Mouse (Mus musculus): ENCODE results near the gene Ccdc50. TPM values are rescaled to one million over a fixed set of nuclear protein-coding genes. Genes with fewer than 3 reads are reported as not detected.
A peak's percentile ranks its signal among the peaks of the same experiment; 100 is the strongest.

Ccdc50 gene
- polyA plus RNA-seq (2015; fragmentation: Nextera tagmentation; extraction: Ambion mirVana): 38.2 and 42.8 TPM in 2 replicates

- Histone ChIP-seq H3K4me3 (peak within 1 kb of the TSS; percentile 91), H3K27me3 (no peaks in the 10 kb centered on the region), H3K9ac (peak within 1 kb of the TSS; percentile 97), H3K4me1 (peaks cover 15% of the 10 kb centered on the region), H3K4me2 (peak within 1 kb of the TSS; percentile 58), H3K27ac (peak within 1 kb of the TSS; percentile 96), H3K9me3 (no peaks in the 10 kb centered on the region), H3K36me3 (no peaks in the 10 kb centered on the region)
- ATAC-seq (ENCODE audit: insufficient number of reproducible peaks, low FRiP score, low TSS enrichment, low read depth): peak; percentile 91
- under 1% methylated on average over 67 of the region's 69 CpGs for WGBS
Measured at GRCm38 (mm10) chr16:27388761-27389451, at the start of gene Ccdc50. Gene Ccdc50, plus strand, starts transcription at chr16:27388869.

GRCm38 (mm10) chr16:27347521-27347920 lies 41.1 kb upstream of the Ccdc50 start:
- no peaks in the 10 kb centered on the region for H3K27me3 ChIP-seq
- H3K4me2 ChIP-seq: no peak overlapping the region
- H3K4me3 ChIP-seq: no peak overlapping the region
- no peak for ATAC-seq (ENCODE audit: insufficient number of reproducible peaks, low FRiP score, low TSS enrichment, low read depth)
- H3K36me3 ChIP-seq: no peaks in the 10 kb centered on the region
- H3K9me3 ChIP-seq: no peaks in the 10 kb centered on the region
- H3K9ac ChIP-seq: no peak overlapping the region
- no peaks in the 10 kb centered on the region for H3K4me1 ChIP-seq
- H3K27ac ChIP-seq: no peak overlapping the region
- 58% methylated on average over 3 of the region's 3 CpGs for WGBS

- Histone ChIP-seq H3K9me3 (no peaks in the 10 kb centered on the region), H3K36me3 (no peaks in the 10 kb centered on the region), H3K4me1 (no peaks in the 10 kb centered on the region), H3K9ac (no peak overlapping the region), H3K27ac (no peak overlapping the region), H3K4me2 (no peak overlapping the region), H3K4me3 (no peak overlapping the region), H3K27me3 (no peaks in the 10 kb centered on the region)
- 66% methylated on average over 1 of the region's 1 CpGs for WGBS
- ATAC-seq (ENCODE audit: insufficient number of reproducible peaks, low FRiP score, low TSS enrichment, low read depth): no peak
Measured at GRCm38 (mm10) chr16:27348359-27348758, 40.3 kb upstream of the Ccdc50 start.

GRCm38 (mm10) chr16:27349235-27349634 lies 39.4 kb upstream of the Ccdc50 start:
- WGBS: 90% methylated on average over 2 of the region's 2 CpGs
- Histone ChIP-seq H3K9me3 (no peaks in the 10 kb centered on the region), H3K4me2 (no peak overlapping the region), H3K4me3 (no peak overlapping the region), H3K9ac (no peak overlapping the region), H3K27me3 (no peaks in the 10 kb centered on the region), H3K36me3 (no peaks in the 10 kb centered on the region), H3K27ac (no peak overlapping the region), H3K4me1 (no peaks in the 10 kb centered on the region)
- no peak for ATAC-seq (ENCODE audit: insufficient number of reproducible peaks, low FRiP score, low TSS enrichment, low read depth)

GRCm38 (mm10) chr16:27349878-27350532 lies 38.7 kb upstream of the Ccdc50 start:
- no peak overlapping the region for H3K27ac ChIP-seq
- WGBS: 86% methylated on average over 7 of the region's 7 CpGs
- no peak overlapping the region for H3K4me2 ChIP-seq
- H3K4me1 ChIP-seq: no peaks in the 10 kb centered on the region
- no peaks in the 10 kb centered on the region for H3K36me3 ChIP-seq
- no peaks in the 10 kb centered on the region for H3K9me3 ChIP-seq
- no peaks in the 10 kb centered on the region for H3K27me3 ChIP-seq
- H3K4me3 ChIP-seq: no peak overlapping the region
- ATAC-seq (ENCODE audit: insufficient number of reproducible peaks, low FRiP score, low TSS enrichment, low read depth): no peak
- no peak overlapping the region for H3K9ac ChIP-seq

GRCm38 (mm10) chr16:27354464-27354863 lies 34.2 kb upstream of the Ccdc50 start:
- no peak overlapping the region for H3K4me2 ChIP-seq
- H3K36me3 ChIP-seq: no peaks in the 10 kb centered on the region
- WGBS: 70% methylated on average over 2 of the region's 2 CpGs
- H3K4me3 ChIP-seq: no peak overlapping the region
- H3K27me3 ChIP-seq: no peaks in the 10 kb centered on the region
- no peak for ATAC-seq (ENCODE audit: insufficient number of reproducible peaks, low FRiP score, low TSS enrichment, low read depth)
- no peaks in the 10 kb centered on the region for H3K4me1 ChIP-seq
- no peaks in the 10 kb centered on the region for H3K9me3 ChIP-seq
- no peak overlapping the region for H3K9ac ChIP-seq
- no peak overlapping the region for H3K27ac ChIP-seq

- Histone ChIP-seq H3K9ac (no peak overlapping the region), H3K27ac (no peak overlapping the region), H3K27me3 (no peaks in the 10 kb centered on the region), H3K9me3 (no peaks in the 10 kb centered on the region), H3K36me3 (no peaks in the 10 kb centered on the region), H3K4me1 (no peaks in the 10 kb centered on the region), H3K4me3 (no peak overlapping the region), H3K4me2 (no peak overlapping the region)
- 94% methylated on average over 1 of the region's 1 CpGs for WGBS
- ATAC-seq (ENCODE audit: insufficient number of reproducible peaks, low FRiP score, low TSS enrichment, low read depth): no peak
Measured at GRCm38 (mm10) chr16:27360059-27360458, 28.6 kb upstream of the Ccdc50 start.

GRCm38 (mm10) chr16:27370191-27370590 lies 18.5 kb upstream of the Ccdc50 start, which contains the start of gene Uts2b:
Gene Uts2b, minus strand, starts transcription at chr16:27370239.
- Histone ChIP-seq H3K36me3 (no peaks in the 10 kb centered on the region), H3K4me2 (no peak within 1 kb of the TSS), H3K9ac (no peak within 1 kb of the TSS), H3K27ac (no peak within 1 kb of the TSS), H3K4me1 (no peaks in the 10 kb centered on the region), H3K27me3 (no peaks in the 10 kb centered on the region), H3K4me3 (no peak within 1 kb of the TSS), H3K9me3 (no peaks in the 10 kb centered on the region)
- WGBS: 35% methylated on average over 8 of the region's 8 CpGs
- ATAC-seq (ENCODE audit: insufficient number of reproducible peaks, low FRiP score, low TSS enrichment, low read depth): no peak

- no peaks in the 10 kb centered on the region for H3K27me3 ChIP-seq
- no peak overlapping the region for H3K9ac ChIP-seq
- H3K4me3 ChIP-seq: no peak overlapping the region
- H3K27ac ChIP-seq: no peak overlapping the region
- 37% methylated on average over 2 of the region's 2 CpGs for WGBS
- ATAC-seq (ENCODE audit: insufficient number of reproducible peaks, low FRiP score, low TSS enrichment, low read depth): no peak
- H3K9me3 ChIP-seq: no peaks in the 10 kb centered on the region
- H3K4me2 ChIP-seq: no peak overlapping the region
- H3K36me3 ChIP-seq: no peaks in the 10 kb centered on the region
- H3K4me1 ChIP-seq: no peaks in the 10 kb centered on the region
Measured at GRCm38 (mm10) chr16:27370700-27371099, 18.0 kb upstream of the Ccdc50 start.

- no peaks in the 10 kb centered on the region for H3K9me3 ChIP-seq
- H3K4me1 ChIP-seq: no peaks in the 10 kb centered on the region
- H3K27me3 ChIP-seq: no peaks in the 10 kb centered on the region
- WGBS: 75% methylated on average over 3 of the region's 3 CpGs
- H3K36me3 ChIP-seq: no peaks in the 10 kb centered on the region
- no peak overlapping the region for H3K9ac ChIP-seq
- H3K4me3 ChIP-seq: no peak overlapping the region
- H3K27ac ChIP-seq: no peak overlapping the region
- ATAC-seq (ENCODE audit: insufficient number of reproducible peaks, low FRiP score, low TSS enrichment, low read depth): no peak
- no peak overlapping the region for H3K4me2 ChIP-seq
Measured at GRCm38 (mm10) chr16:27374139-27374538, 14.5 kb upstream of the Ccdc50 start.

- H3K4me3 ChIP-seq: no peak overlapping the region
- no peaks in the 10 kb centered on the region for H3K4me1 ChIP-seq
- H3K4me2 ChIP-seq: no peak overlapping the region
- no peak overlapping the region for H3K9ac ChIP-seq
- no peaks in the 10 kb centered on the region for H3K36me3 ChIP-seq
- H3K27ac ChIP-seq: no peak overlapping the region
- H3K27me3 ChIP-seq: no peaks in the 10 kb centered on the region
- WGBS: 91% methylated on average over 2 of the region's 2 CpGs
- H3K9me3 ChIP-seq: no peaks in the 10 kb centered on the region
- ATAC-seq (ENCODE audit: insufficient number of reproducible peaks, low FRiP score, low TSS enrichment, low read depth): no peak
Measured at GRCm38 (mm10) chr16:27375318-27375717, 13.4 kb upstream of the Ccdc50 start.

- H3K27me3 ChIP-seq: no peaks in the 10 kb centered on the region
- H3K27ac ChIP-seq: no peak overlapping the region
- no peak for ATAC-seq (ENCODE audit: insufficient number of reproducible peaks, low FRiP score, low TSS enrichment, low read depth)
- H3K4me3 ChIP-seq: no peak overlapping the region
- no peaks in the 10 kb centered on the region for H3K4me1 ChIP-seq
- H3K36me3 ChIP-seq: no peaks in the 10 kb centered on the region
- H3K9ac ChIP-seq: no peak overlapping the region
- no peaks in the 10 kb centered on the region for H3K9me3 ChIP-seq
- H3K4me2 ChIP-seq: no peak overlapping the region
Measured at GRCm38 (mm10) chr16:27376556-27376955, 12.1 kb upstream of the Ccdc50 start.

Data from limb, embryonic 15.5 days (tissue).